Mouse (Mus musculus) limb, embryonic 15.5 days (tissue): ENCODE measurements at regions not wholly inside any gene's neighbourhood (a gene's known extent, or its start where the extent isn't known, plus 50 kb on each side); places are given as distances from the start of the nearest gene placed in this dataset.

Source experiments
- ATAC-seq: fragments of 200-750 bp; cut with Nextera tagmentation; 2 replicates; pipeline ENCODE4 v1.8.0; 2017; ENCODE audit warnings: low read depth, moderate TSS enrichment; ENCODE audit not compliant: insufficient number of reproducible peaks, low FRiP score, low TSS enrichment
- H3K27ac ChIP-seq: fragments of 300-500 bp; sonication (generic); 2 replicates; pipeline ENCODE4 v1.5.1; 2015; ENCODE audit warnings: moderate library complexity, mild to moderate bottlenecking, inconsistent platforms
- H3K27me3 ChIP-seq: fragments of 300-500 bp; sonication (generic); 2 replicates; pipeline ENCODE4 v1.6.1; 2015; ENCODE audit warnings: inconsistent platforms
- H3K36me3 ChIP-seq: fragments of 300-500 bp; sonication (generic); 2 replicates; pipeline ENCODE4 v1.6.1; 2015; ENCODE audit warnings: inconsistent platforms
- H3K4me1 ChIP-seq: fragments of 300-500 bp; sonication (generic); 2 replicates; pipeline ENCODE4 v1.6.1; 2015; ENCODE audit warnings: inconsistent platforms
- H3K4me2 ChIP-seq: fragments of 300-500 bp; sonication (generic); 2 replicates; pipeline ENCODE4 v1.6.1; 2015; ENCODE audit warnings: mild to moderate bottlenecking, inconsistent platforms
- H3K4me3 ChIP-seq: fragments of 300-500 bp; sonication (generic); 2 replicates; pipeline ENCODE4 v1.5.1; 2015; ENCODE audit warnings: mild to moderate bottlenecking, inconsistent platforms
- H3K9ac ChIP-seq: fragments of 300-500 bp; sonication (generic); 2 replicates; pipeline ENCODE4 v1.6.1; 2015; ENCODE audit warnings: inconsistent platforms
- H3K9me3 ChIP-seq: fragments of 300-500 bp; sonication (generic); 2 replicates; pipeline ENCODE4 v1.6.1; 2016; ENCODE audit warnings: inconsistent platforms
- WGBS: fragments of 180-500 bp; shearing (Covaris S2); methylation state at CpG from one replicate; pipeline ENCODE4 v1.1.7; 2015; 5-methylcytosine and 5-hydroxymethylcytosine counted together

DNA sequence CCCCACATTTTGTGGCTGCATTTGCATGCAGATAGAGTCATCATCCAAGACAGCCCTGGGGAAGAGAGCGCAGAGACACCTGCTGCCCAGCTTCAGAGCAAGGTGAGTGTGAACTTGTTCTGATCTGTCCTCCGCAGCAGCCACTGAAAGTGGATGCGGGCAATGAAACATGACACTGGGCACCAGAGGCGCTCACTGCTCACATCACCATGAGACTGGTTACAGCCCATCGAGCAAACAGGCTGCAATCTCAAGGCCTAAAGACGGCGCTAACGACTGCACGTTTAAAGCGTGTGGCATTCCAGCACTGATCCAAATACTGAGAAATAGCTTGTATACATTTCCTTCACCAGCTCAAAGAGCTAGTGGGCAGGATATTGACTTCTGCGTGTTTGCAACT is 65.8 kb downstream of the Barhl2 start:
- Histone ChIP-seq H3K4me2 (no peak overlapping the region), H3K4me1 (no peaks in the 10 kb centered on the region), H3K27ac (no peak overlapping the region), H3K27me3 (no peaks in the 10 kb centered on the region), H3K4me3 (no peak overlapping the region), H3K36me3 (no peaks in the 10 kb centered on the region), H3K9ac (no peak overlapping the region), H3K9me3 (no peaks in the 10 kb centered on the region)
- no peak for ATAC-seq
- 41% methylated on average over 11 of the region's 11 CpGs for WGBS

GRCm38 (mm10) chr5:106386621-106387020 is 71.3 kb downstream of the Barhl2 start:
- H3K9ac ChIP-seq: no peak overlapping the region
- no peak overlapping the region for H3K4me3 ChIP-seq
- no peaks in the 10 kb centered on the region for H3K27me3 ChIP-seq
- 76% methylated on average over 7 of the region's 7 CpGs for WGBS
- H3K27ac ChIP-seq: no peak overlapping the region
- no peak overlapping the region for H3K4me2 ChIP-seq
- ATAC-seq: no peak
- H3K4me1 ChIP-seq: no peaks in the 10 kb centered on the region
- H3K36me3 ChIP-seq: no peaks in the 10 kb centered on the region
- no peaks in the 10 kb centered on the region for H3K9me3 ChIP-seq

GRCm38 (mm10) chr5:106385838-106386237 is 72.1 kb downstream of the Barhl2 start:
- no peaks in the 10 kb centered on the region for H3K36me3 ChIP-seq
- no peaks in the 10 kb centered on the region for H3K27me3 ChIP-seq
- no peak for ATAC-seq
- H3K4me1 ChIP-seq: no peaks in the 10 kb centered on the region
- no peaks in the 10 kb centered on the region for H3K9me3 ChIP-seq
- H3K4me3 ChIP-seq: no peak overlapping the region
- WGBS: 81% methylated on average over 8 of the region's 8 CpGs
- H3K27ac ChIP-seq: no peak overlapping the region
- H3K4me2 ChIP-seq: no peak overlapping the region
- no peak overlapping the region for H3K9ac ChIP-seq

DNA sequence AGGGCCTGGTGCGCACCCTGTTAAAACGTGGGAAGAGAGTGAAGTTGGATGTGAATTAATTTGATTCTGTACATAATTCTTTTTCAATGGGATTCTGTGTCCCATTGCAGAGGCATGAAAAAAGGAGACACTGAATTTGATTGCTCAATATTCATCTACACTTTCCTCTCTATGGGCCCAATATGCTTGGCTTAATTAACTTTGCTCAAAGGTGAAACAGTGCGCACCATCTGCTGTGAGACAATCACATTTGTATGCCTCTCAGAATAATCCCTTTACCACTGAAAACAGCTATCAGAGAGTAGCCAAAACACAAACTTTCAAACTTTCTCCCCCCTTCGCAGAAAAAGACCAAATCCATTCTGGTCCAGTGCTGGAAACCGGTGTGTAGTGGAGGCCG is 72.7 kb downstream of the Barhl2 start:
- 84% methylated on average over 6 of the region's 6 CpGs for WGBS
- no peak for ATAC-seq

GRCm38 (mm10) chr5:106384138-106384770 is 73.7 kb downstream of the Barhl2 start:
- H3K36me3 ChIP-seq: no peaks in the 10 kb centered on the region
- whole genome bisulfite sequencing: 61% methylated on average over 6 of the region's 6 CpGs

More for the DNA sequence above, 72.7 kb downstream of the Barhl2 start:
- H3K27ac ChIP-seq: no peak overlapping the region
- H3K4me2 ChIP-seq: no peak overlapping the region
- H3K4me1 ChIP-seq: no peaks in the 10 kb centered on the region
- no peaks in the 10 kb centered on the region for H3K9me3 ChIP-seq
- H3K4me3 ChIP-seq: no peak overlapping the region
- H3K27me3 ChIP-seq: no peaks in the 10 kb centered on the region
- no peak overlapping the region for H3K9ac ChIP-seq
- no peaks in the 10 kb centered on the region for H3K36me3 ChIP-seq

GRCm38 (mm10) chr5:106381919-106382318 is 76.0 kb downstream of the Barhl2 start:
- no peak overlapping the region for H3K27ac ChIP-seq
- peaks cover 3% of the 10 kb centered on the region; the same call in 1 of the 2 replicates for H3K4me1 ChIP-seq
- no peaks in the 10 kb centered on the region for H3K9me3 ChIP-seq
- no peak overlapping the region for H3K4me2 ChIP-seq
- H3K27me3 ChIP-seq: no peaks in the 10 kb centered on the region
- no peaks in the 10 kb centered on the region for H3K36me3 ChIP-seq
- H3K4me3 ChIP-seq: no peak overlapping the region
- no peak for ATAC-seq
- H3K9ac ChIP-seq: no peak overlapping the region
- WGBS: 87% methylated on average over 3 of the region's 3 CpGs

More at GRCm38 (mm10) chr5:106384138-106384770, 73.7 kb downstream of the Barhl2 start:
- Histone ChIP-seq H3K9me3 (no peaks in the 10 kb centered on the region), H3K4me2 (no peak overlapping the region), H3K4me1 (no peaks in the 10 kb centered on the region), H3K4me3 (no peak overlapping the region), H3K9ac (no peak overlapping the region), H3K27ac (no peak overlapping the region), H3K27me3 (no peaks in the 10 kb centered on the region)
- ATAC-seq: no peak

GRCm38 (mm10) chr5:106380631-106381285 is 77.2 kb downstream of the Barhl2 start:
- no peak overlapping the region for H3K4me2 ChIP-seq
- H3K27ac ChIP-seq: no peak overlapping the region
- no peaks in the 10 kb centered on the region for H3K36me3 ChIP-seq
- H3K9ac ChIP-seq: no peak overlapping the region
- no peaks in the 10 kb centered on the region for H3K9me3 ChIP-seq
- no peak overlapping the region for H3K4me3 ChIP-seq
- no peaks in the 10 kb centered on the region for H3K27me3 ChIP-seq
- 22% methylated on average over 9 of the region's 9 CpGs for WGBS
- no peak for ATAC-seq
- peaks cover 6% of the 10 kb centered on the region; the same call in 1 of the 2 replicates for H3K4me1 ChIP-seq

DNA sequence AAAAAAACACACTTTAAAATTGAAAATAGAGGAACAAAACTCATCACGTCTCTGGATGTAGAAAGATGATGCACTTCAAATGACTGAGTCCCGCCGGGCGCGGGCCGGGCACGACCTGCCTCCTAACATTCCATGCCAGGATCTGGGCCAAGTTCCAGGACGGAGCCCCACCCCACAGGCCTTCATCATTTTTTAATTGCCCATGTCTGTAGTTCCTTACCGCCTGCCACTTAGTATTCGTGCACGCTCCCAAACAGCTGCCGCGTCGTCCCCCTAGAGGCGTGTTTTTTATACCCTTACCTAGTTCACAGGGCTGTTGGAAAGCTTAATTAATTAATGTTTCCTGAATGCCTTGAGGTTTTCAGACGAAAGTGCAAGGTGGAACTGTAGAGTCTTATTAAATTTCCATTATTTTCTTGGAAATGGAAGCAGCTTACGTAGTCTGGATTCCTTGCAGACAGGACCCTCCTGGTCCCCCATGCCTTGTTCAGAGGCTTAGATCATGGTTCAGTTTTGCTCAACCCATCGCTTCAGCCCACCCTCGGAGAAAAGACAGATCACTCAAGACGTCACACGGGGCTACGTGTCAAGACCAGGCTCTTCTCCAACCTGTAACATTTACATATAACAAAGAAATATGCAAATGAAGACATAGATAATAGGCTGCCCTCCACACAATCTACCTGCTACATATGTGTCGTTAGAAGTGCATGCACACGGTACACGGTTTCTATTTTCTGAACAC is 81.0 kb downstream of the Barhl2 start:
- Histone ChIP-seq H3K36me3 (no peaks in the 10 kb centered on the region), H3K27ac (no peak overlapping the region), H3K4me1 (peaks cover 6% of the 10 kb centered on the region; the same call in 1 of the 2 replicates), H3K9ac (no peak overlapping the region), H3K27me3 (no peaks in the 10 kb centered on the region), H3K4me3 (0 out of 2 replicates have a peak overlapping the region, but pooled peaks have one; percentile 7), H3K9me3 (no peaks in the 10 kb centered on the region), H3K4me2 (peak overlapping the region; percentile 19; the same call in 1 of the 2 replicates)
- no peak for ATAC-seq
- WGBS: 40% methylated on average over 25 of the region's 25 CpGs

DNA sequence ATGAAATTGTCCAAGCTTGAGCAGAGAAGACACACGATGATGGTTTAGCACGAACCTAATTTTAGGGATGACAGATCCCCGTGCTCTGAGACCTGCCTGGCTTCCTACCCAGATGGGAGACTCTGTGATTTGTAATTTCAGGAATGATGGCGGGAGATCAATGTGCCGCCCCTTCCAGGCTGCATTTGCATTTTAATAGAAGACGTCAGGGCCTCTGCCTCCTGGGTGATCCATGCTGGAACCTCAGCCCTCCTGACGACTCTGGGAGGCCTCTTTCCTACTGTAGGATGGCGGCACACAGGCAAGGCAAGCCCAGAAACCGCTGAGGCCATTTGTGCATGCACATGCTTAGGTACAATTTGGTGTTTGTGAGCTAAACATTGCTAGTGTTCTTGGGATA is 90.1 kb downstream of the Barhl2 start:
- Histone ChIP-seq H3K36me3 (no peaks in the 10 kb centered on the region), H3K4me3 (no peak overlapping the region), H3K27me3 (no peaks in the 10 kb centered on the region), H3K27ac (no peak overlapping the region), H3K4me2 (no peak overlapping the region), H3K9ac (no peak overlapping the region), H3K9me3 (no peaks in the 10 kb centered on the region), H3K4me1 (no peaks in the 10 kb centered on the region)
- 31% methylated on average over 9 of the region's 9 CpGs for WGBS
- ATAC-seq: no peak

DNA sequence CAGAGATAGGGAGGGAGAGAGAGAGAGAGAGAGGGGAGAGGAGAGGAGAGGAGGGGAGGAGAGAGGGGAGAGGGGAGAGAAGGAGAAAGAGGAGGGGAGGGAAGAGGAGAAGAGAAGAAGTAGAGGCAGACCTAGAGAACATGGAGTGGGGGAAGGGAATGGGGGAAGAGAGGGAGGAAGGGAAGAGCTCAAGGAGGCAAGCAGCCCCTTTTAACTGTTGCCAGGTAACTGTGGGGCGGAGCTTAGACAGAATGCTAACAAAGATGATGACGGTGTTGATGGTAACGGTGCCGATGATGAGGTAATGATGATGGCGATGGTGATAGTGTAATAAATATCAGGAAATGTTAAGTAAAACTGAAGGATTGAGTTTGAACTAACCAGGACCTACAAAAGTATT is 90.7 kb downstream of the Barhl2 start:
- no peak overlapping the region for H3K4me3 ChIP-seq
- no peaks in the 10 kb centered on the region for H3K36me3 ChIP-seq
- 62% methylated on average over 5 of the region's 5 CpGs for WGBS
- no peak overlapping the region for H3K27ac ChIP-seq
- no peak for ATAC-seq
- H3K9ac ChIP-seq: no peak overlapping the region
- no peaks in the 10 kb centered on the region for H3K27me3 ChIP-seq
- H3K4me2 ChIP-seq: no peak overlapping the region
- no peaks in the 10 kb centered on the region for H3K9me3 ChIP-seq
- no peaks in the 10 kb centered on the region for H3K4me1 ChIP-seq

DNA sequence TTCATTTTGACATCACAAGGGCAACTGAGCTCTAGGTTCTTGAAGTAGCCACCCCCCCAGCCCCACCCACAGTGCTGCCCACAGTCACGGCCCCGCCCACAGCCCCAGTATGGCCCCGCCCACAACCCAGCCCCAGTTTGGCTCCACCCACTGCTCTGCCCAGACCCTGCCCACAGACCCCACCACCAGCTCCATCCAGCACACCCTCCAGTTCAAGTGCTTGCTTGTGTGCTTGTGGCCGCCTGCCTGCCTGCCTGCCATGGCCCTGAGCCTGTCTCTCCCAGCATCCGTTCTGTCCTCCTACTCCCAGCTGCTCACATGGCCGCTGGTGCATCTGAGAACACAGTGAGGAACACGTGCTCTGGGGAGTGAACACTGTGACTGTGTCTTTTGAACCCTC is 92.0 kb downstream of the Barhl2 start:
- H3K27me3 ChIP-seq: no peaks in the 10 kb centered on the region
- H3K4me1 ChIP-seq: no peaks in the 10 kb centered on the region
- no peaks in the 10 kb centered on the region for H3K36me3 ChIP-seq
- WGBS: 76% methylated on average over 7 of the region's 7 CpGs
- no peaks in the 10 kb centered on the region for H3K9me3 ChIP-seq
- H3K9ac ChIP-seq: no peak overlapping the region
- H3K4me3 ChIP-seq: no peak overlapping the region
- no peak overlapping the region for H3K4me2 ChIP-seq
- ATAC-seq: no peak
- no peak overlapping the region for H3K27ac ChIP-seq

GRCm38 (mm10) chr5:106365094-106365493 is 92.9 kb downstream of the Barhl2 start:
- Histone ChIP-seq H3K9ac (no peak overlapping the region), H3K4me1 (no peaks in the 10 kb centered on the region), H3K27ac (no peak overlapping the region), H3K4me3 (no peak overlapping the region), H3K4me2 (no peak overlapping the region), H3K27me3 (no peaks in the 10 kb centered on the region), H3K9me3 (no peaks in the 10 kb centered on the region), H3K36me3 (no peaks in the 10 kb centered on the region)
- 38% methylated on average over 8 of the region's 8 CpGs for WGBS
- ATAC-seq: no peak
